Comparison of ENCODE assay signal across 19 mouse cellular contexts in genomic region chr3:59354156-59354555, GRCm38 (mm10). TPM values are rescaled to one million over a fixed set of nuclear protein-coding genes. Genes with fewer than 3 reads are reported as not detected.
DNase-seq lines count a peak whose midpoint lies in the region; ATAC-seq and TF ChIP-seq lines count a peak whose summit lies in the region.
"Had no signal": no experiment of that assay in that cellular context is flagged by ENCODE, and none has a peak within 500 bp of the region (broad histone marks: within the 10 kb centered on the region; RNA-seq: fewer than 3 reads in every experiment).

No protein-coding gene starts in this region.

- peak; percentile 49 for DNase-seq in adrenal gland, adult 2 months
- no peak for DNase-seq in adrenal gland, adult 8-10 months
- peak; percentile 12 for DNase-seq in kidney, postnatal 14 days
- DNase-seq in kidney, adult 2 months, result no peak
- DNase-seq in lung, postnatal 36 days, result peak; percentile 43
- DNase-seq in thymus, postnatal 10 days (ENCODE audit: low spot score in 2 of 2), result no peak
- DNase-seq: cerebellum, adult 11 months; spleen, adult 18-20 months; thymus, adult 18-20 months had no signal

- H3K4me1 ChIP-seq in kidney, adult 2 months (ENCODE audit: control insufficient read depth, insufficient read depth, low read length), result no peaks in the 10 kb centered on the region
- H3K4me1 ChIP-seq in embryonic fibroblast, embryonic 13.5 days (ENCODE audit: control insufficient read depth, insufficient read depth, low read length), result no peaks in the 10 kb centered on the region
- H3K4me1 ChIP-seq: embryonic facial prominence, embryonic 12.5 days; heart, embryonic 12.5 days; limb, embryonic 13.5 days had no signal

- H3K4me3 ChIP-seq in kidney, adult 2 months (ENCODE audit: insufficient read depth, low read depth, low read length), result no peak overlapping the region
- no peak overlapping the region for H3K4me3 ChIP-seq in embryonic fibroblast, embryonic 13.5 days (ENCODE audit: insufficient read depth, low read length)
- H3K4me3 ChIP-seq: embryonic facial prominence, embryonic 12.5 days; heart, embryonic 12.5 days; left cerebral cortex, adult 2 months; limb, embryonic 13.5 days had no signal

- no peak for TF ChIP-seq POLR2A in kidney, adult 2 months (IDR thresholded peaks at IDR 0.05; ENCODE audit: low read depth, low read length)
- TF ChIP-seq POLR2A in embryonic fibroblast, embryonic 13.5 days (IDR thresholded peaks at IDR 0.05; ENCODE audit: low read depth, low read length), result no peak

- H3K36me3 ChIP-seq in kidney, adult 2 months (ENCODE audit: control insufficient read depth, insufficient read depth, low read length), result no peaks in the 10 kb centered on the region
- H3K36me3 ChIP-seq: embryonic facial prominence, embryonic 12.5 days; heart, embryonic 12.5 days; limb, embryonic 13.5 days had no signal

- H3K27me3 ChIP-seq in kidney, adult 2 months (replicated peaks; ENCODE audit: control insufficient read depth, insufficient read depth, low read length), result no peaks in the 10 kb centered on the region
- H3K27me3 ChIP-seq: CH12.LX; embryonic facial prominence, embryonic 12.5 days; heart, embryonic 12.5 days; limb, embryonic 13.5 days had no signal

- 76% methylated on average over 3 of the region's 3 CpGs for WGBS in kidney, adult 2 months

- H3K27ac ChIP-seq in kidney, adult 2 months (ENCODE audit: insufficient read depth, low read depth, low read length), result no peak overlapping the region
- H3K27ac ChIP-seq in embryonic fibroblast, embryonic 13.5 days (ENCODE audit: insufficient read depth, low read length), result peak overlapping the region; percentile 83
- H3K27ac ChIP-seq: embryonic facial prominence, embryonic 12.5 days; hindbrain, embryonic 14.5 days; left cerebral cortex, adult 2 months; limb, embryonic 13.5 days had no signal

- no peak for ATAC-seq in erythroblast, adult 5-6 weeks (replicated peaks; ENCODE audit: low FRiP score, poor library complexity, severe bottlenecking)
- ATAC-seq: intestine, embryonic 16.5 days had no signal

- no peak for TF ChIP-seq CTCF in kidney, adult 2 months (conservative IDR thresholded peaks at IDR 0.05; ENCODE audit: insufficient read depth, insufficient read length, low read depth, low read length)
- no peak for TF ChIP-seq CTCF in embryonic fibroblast, embryonic 13.5 days (IDR thresholded peaks at IDR 0.05; ENCODE audit: borderline replicate concordance, insufficient read depth, low read length)

RNA-seq across cellular contexts. Expression of gene Igsf10, which starts 10.0 kb away (rescaled TPM):
- 1 to 10 TPM; 1.6 to 2.3 TPM for total RNA-seq in adrenal gland, adult 2 months (2021)
- polyA plus RNA-seq in adrenal gland, adult 2 months (2012; rRNA removed), result 0.17 and 0.39 TPM in 2 replicates
- 1 to 10 TPM; 1.1 to 2.3 (median 2.2) TPM for total RNA-seq in adrenal gland, adult 8-10 months (2022)
- polyA plus RNA-seq in kidney, adult 2 months (2012; rRNA removed), result 0.48 and 0.62 TPM in 2 replicates
- 81.1 and 208 TPM in 2 replicates for polyA plus RNA-seq in embryonic fibroblast, embryonic 13.5 days (2011; ENCODE audit: insufficient read length, low read depth, missing spikeins)
- total RNA-seq in erythroblast, adult 5-6 weeks (2015; ENCODE audit: low replicate concordance), result not detected in 2 replicates
- not detected in 2 replicates for total RNA-seq in erythroblast, adult 5-6 weeks (2017; ENCODE audit: low replicate concordance)
- total RNA-seq: CH12.LX; granulocyte monocyte progenitor cell, adult 5-6 weeks had no signal

Comparison
In these comparisons a context has a peak if more than half of its experiments do, and no peak if none do; other contexts are left out.
1. DNase-seq: peak in adrenal gland, adult 2 months (single experiment), kidney, postnatal 14 days (single experiment) and lung, postnatal 36 days (single experiment); none in adrenal gland, adult 8-10 months (single experiment), kidney, adult 2 months (single experiment) and thymus, postnatal 10 days (0 of 2).